Mouse (Mus musculus): ENCODE data around the gene Mthfr.
A peak's percentile ranks its signal among the peaks of the same experiment; 100 is the strongest.

Mthfr gene

DNA sequence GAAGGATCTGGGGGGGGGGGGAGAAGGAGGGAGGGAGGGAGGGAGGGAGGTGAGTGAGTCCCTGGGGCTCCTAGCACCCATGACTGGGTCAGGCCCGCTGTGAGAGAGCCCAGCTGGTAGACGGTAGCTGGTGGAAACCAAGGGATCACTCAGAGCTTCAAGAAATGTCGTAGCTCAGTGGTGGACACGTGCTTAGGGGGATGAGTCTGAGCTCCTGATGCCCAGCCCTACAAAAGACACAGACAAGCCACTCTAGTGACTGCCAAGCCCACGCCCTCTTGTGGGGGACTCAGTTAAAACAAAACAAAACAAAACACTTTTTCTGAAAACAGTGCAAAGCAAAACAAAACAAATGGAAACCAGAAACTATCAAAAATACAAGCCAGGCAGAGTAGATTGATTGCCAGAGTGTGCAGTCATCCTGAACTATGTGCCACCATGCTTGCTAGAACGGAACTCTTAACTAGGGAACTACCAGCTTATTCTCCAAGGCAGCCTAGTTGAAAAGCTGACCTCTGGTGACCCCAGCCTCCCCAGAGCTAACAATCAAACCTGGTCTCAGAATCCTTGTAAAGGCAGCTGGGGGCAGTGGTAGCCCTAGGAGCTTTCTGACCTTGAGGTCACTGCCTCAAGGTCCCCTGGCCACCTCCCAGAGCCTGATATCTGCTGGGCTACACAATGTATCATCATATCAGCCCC, 27.0 kb downstream of the Mthfr start:
- peak; percentile 47 for DNase-seq (ENCODE audit: low spot score)

DNA sequence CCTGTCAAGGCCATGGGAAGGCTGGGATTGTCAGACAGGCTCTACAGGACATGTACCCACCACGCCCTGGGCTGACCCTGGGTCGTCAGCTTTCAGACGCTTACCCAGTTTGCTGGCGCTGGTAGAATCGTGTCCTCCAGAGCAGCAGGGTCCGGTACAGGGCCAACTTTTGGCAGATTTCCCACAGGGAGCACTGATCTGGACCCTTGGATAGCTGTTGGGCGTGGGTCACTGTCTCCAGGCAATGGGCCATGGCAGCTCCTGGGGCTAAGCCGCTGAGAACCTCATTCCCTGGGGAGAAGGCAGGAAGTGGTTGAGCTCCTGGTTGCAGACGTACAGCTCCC, 27.5 kb downstream of the Mthfr start:
- DNase-seq (ENCODE audit: low spot score), result peak; percentile 86

DNA sequence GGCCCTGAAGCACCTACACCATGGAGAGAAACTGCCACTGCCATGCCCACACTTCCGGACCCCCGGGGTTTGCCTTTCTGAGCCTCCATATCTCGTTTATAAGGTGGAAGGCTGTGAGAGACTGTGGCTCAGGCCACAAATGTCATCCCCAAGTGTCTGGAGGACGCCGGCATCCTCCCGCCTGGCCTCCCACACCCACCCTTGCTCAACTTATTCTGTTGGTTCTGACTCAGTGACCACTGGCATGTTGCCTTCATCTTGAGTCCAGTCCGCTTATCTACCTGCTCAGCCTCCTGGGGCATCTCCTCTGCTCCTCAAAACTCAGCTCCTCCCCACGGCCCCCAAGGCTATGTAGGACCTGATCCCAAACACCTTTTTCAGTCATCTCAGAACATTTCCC, 28.5 kb downstream of the Mthfr start:
- no peak for DNase-seq (ENCODE audit: low spot score)

GRCm38 (mm10) chr4:148069602-148070218, 30.8 kb downstream of the Mthfr start:
- DNase-seq (ENCODE audit: low spot score), result no peak

DNA sequence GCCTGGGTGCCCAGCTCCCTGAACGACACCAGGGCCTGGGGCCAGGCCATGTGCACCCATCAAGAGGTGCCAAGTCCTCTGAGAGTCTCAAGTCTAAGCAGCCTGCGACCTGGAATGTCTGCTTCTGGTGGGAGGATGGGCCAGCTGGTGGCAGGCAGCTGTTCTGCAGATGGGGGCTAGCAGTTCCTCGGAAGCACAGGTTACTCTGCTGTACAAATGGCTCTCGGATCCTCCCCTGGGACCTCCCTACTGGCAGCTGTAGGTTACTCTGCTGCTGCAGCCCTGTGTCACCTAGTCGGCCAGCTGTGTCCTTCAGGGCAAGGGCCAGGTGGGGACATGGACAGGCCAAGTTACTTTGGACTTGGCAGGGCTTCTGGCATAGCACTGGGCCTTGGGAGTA, 32.6 kb downstream of the Mthfr start:
- no peak for DNase-seq (ENCODE audit: low spot score)

DNA sequence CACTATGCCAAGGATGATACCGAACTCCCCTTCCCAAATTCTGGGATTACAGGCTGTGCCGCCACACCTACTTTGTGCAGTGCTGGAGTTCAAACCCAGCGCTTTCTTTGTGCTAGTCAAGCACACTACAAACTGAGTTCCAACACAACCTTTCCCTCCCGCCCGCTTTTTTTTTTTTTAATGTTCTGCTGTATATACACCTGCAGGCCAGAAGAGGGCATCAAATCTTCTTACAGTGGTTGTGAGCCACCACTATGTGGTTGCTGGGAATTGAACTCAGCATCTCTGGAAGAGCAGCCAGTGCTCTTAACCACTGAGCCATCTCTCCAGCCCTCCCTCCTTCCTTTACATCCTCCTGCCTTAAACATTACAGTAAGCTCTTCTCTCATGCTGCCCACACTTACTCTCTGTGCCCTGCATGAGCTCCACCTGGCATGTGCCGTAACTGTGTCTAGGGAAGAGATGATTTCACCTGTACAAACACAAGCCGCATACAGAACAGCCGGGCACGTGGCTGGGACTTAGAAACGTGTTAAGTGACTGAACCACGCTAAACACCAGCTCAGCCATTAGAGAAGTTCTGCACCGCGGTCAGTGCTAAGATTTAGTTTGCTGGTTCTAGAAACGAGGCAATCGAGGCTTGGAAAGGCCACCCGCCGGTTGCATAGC, 35.8 kb downstream of the Mthfr start:
- DNase-seq (ENCODE audit: low spot score), result no peak

DNA sequence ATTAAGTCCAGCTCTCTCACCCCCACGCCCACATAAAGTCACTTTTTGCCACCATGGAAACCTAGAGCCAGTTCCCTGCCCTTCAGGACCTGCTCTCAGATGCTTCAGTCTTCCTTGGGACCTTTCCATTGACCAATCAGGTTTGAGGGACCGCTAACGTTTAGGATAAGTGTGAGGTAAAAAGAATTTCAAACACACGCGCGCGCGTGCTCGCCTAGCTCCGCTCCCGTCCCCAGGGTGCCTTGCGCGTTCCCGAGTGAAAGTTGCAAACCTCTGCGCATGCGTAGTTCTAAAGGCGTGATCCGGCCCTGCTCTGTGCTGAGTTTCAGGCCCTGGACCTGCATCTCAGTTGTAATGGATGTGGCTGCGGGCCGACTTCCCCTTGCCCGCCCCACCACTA, 36.4 kb downstream of the Mthfr start:
- DNase-seq (ENCODE audit: low spot score), result peak; percentile 84

- no peak for DNase-seq (ENCODE audit: low spot score)
Measured at GRCm38 (mm10) chr4:148075881-148076280, 37.0 kb downstream of the Mthfr start.

- DNase-seq (ENCODE audit: low spot score), result no peak
Measured at GRCm38 (mm10) chr4:148079212-148079611, 40.3 kb downstream of the Mthfr start.

GRCm38 (mm10) chr4:148079944-148080596, 41.2 kb downstream of the Mthfr start:
- DNase-seq (ENCODE audit: low spot score), result no peak

DNA sequence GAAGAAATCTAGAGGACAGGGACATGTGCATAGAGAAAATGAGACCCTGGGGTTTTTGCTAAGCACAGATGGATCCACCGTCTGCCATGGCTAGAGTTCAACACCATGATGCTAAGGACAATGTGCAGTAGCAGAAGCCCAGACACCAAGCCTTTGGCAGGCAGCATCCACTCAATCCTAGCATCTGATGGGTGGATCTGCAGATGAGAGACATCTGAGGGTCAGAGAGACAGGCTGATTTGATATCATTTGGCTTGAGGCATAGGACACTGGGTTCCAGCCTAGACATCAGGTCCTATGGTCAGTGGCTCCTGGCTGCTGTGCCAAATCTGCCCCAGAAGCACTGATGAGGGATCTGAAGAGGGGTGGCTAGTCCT, 41.7 kb downstream of the Mthfr start:
- DNase-seq (ENCODE audit: low spot score), result no peak

- DNase-seq (ENCODE audit: low spot score), result no peak
Measured at GRCm38 (mm10) chr4:148081201-148081600, 42.3 kb downstream of the Mthfr start.

GRCm38 (mm10) chr4:148082257-148083044, 43.6 kb downstream of the Mthfr start:
- peak; percentile 59 for DNase-seq (ENCODE audit: low spot score)

DNA sequence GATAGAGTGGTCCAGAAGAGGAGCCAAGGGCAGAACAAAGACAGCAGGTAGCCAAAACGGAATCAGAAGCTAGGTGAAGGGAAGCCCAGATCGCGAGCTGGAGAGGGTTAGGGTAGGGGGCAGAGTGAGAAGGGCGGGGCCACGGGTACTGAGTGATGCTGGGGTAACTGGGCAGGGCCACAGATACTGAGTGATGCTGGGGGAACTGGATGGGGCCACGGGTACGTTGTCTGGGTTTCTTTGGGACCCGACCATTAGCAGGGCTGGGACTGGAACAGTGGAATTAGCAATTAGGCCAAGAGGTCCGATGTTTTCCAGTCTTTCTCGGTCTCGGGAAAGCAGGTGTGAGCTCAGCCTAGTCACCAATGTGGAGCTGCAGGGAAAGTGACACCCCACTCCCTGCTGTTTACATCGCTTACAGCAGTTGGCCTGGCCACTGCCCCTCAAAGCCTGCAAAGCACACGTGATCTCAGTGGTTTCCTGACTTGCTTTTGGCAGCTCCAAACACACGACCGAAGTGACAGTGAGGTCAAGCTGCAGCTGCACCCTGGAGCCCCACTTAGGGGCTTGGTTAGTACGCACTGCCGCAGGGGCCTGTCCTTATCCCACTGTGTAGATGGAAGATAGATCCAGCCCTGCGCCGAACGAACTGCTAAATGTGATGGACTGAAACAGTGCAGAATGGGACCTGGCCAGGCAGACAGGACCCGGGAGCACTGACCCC, 44.5 kb downstream of the Mthfr start:
- DNase-seq (ENCODE audit: low spot score), result no peak

- DNase-seq (ENCODE audit: low spot score), result no peak
Measured at GRCm38 (mm10) chr4:148084261-148084714, 45.4 kb downstream of the Mthfr start.

- DNase-seq (ENCODE audit: low spot score), result no peak
Measured at GRCm38 (mm10) chr4:148085131-148085906, 46.4 kb downstream of the Mthfr start.

- no peak for DNase-seq (ENCODE audit: low spot score)
Measured at GRCm38 (mm10) chr4:148085907-148086305, 47.0 kb downstream of the Mthfr start.

- peak; percentile 57 for DNase-seq (ENCODE audit: low spot score)
Measured at GRCm38 (mm10) chr4:148087091-148087906, 48.4 kb downstream of the Mthfr start.

DNA sequence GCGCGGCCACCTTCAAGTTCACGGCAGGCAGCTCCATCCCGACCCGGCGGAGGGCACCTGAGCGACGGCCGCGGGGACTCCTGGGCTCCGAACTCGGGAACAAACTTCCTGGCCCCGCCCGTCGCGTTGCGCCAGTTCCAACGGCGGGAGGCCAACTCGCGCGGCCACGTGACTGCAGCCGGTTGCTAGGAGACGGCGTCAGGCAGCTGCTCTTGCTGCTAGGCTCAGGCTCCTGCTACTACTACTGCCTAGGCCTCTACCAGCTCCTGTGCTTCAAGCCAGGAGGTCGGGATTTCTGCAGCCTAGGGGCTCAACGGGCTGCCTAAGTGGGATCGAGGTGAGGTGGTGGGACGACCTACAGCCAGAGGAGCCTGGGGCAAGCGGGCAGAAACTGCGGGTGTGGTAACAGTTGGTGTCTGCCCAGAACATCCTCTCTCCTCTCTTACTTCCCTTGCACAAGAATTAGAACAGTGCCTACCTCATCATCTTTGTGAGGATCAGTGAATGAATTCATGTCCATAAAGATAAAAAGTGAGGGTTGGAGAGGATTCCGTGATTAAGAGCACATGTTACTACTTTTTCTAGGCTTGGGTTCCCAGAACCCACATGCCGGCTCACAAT, 49.1 kb downstream of the Mthfr start, which contains the start of gene Agtrap:
Gene Agtrap, minus strand, starts transcription at position 125 of the 621 bp plus-strand sequence.
- DNase-seq (ENCODE audit: low spot score), result peak; percentile 94
